Mouse (Mus musculus): Measurements from ENCODE around the gene Snrpa. TPM values are rescaled to one million over a fixed set of nuclear protein-coding genes. Genes with fewer than 3 reads are reported as not detected.

Gene Snrpa
- polyA plus RNA-seq, 1 experiment, result 210 TPM

- Histone ChIP-seq H3K27me3 (ENCODE audit: control insufficient read depth, insufficient read depth, insufficient read length) (no peaks in the 10 kb centered on the region), H3K4me3 (ENCODE audit: insufficient read depth, poor library complexity, severe bottlenecking) (no peak overlapping the region), H3K79me3 (ENCODE audit: low read depth) (peaks cover 22% of the 10 kb centered on the region), H3ac (ENCODE audit: control insufficient read depth, insufficient read length, low read depth) (no peak overlapping the region), H3K36me3 (ENCODE audit: control insufficient read depth, insufficient read depth) (peaks cover 18% of the 10 kb centered on the region), H3K79me2 (ENCODE audit: control insufficient read depth, insufficient read depth) (peaks cover 26% of the 10 kb centered on the region)
- TF ChIP-seq MAX (IDR thresholded peaks at IDR 0.05), result no peak
- TF ChIP-seq CTCF (IDR thresholded peaks at IDR 0.05; ENCODE audit: control insufficient read depth, insufficient read depth, insufficient read length), result no peak
- no peak for TF ChIP-seq CEBPB (IDR thresholded peaks at IDR 0.05; ENCODE audit: low read depth)
- TF ChIP-seq FOSL1 (IDR thresholded peaks at IDR 0.05; ENCODE audit: insufficient read depth, low read length, poor library complexity, severe bottlenecking), result no peak
Measured at GRCm38 (mm10) chr7:27198355-27198754, 2.3 kb upstream of the Snrpa start.

GRCm38 (mm10) chr7:27197634-27198033 is 1.6 kb upstream of the Snrpa start:
- peaks cover 28% of the 10 kb centered on the region for H3K79me3 ChIP-seq (ENCODE audit: low read depth)
- TF ChIP-seq MAX (IDR thresholded peaks at IDR 0.05) (no peak), MYOD1 (IDR thresholded peaks at IDR 0.05; ENCODE audit: control insufficient read depth, insufficient read length, low read depth) (no peak)
- no peak overlapping the region for H3K4me3 ChIP-seq (ENCODE audit: insufficient read depth, poor library complexity, severe bottlenecking)
- H3K36me3 ChIP-seq (ENCODE audit: control insufficient read depth, insufficient read depth), result peaks cover 18% of the 10 kb centered on the region
- H3ac ChIP-seq (ENCODE audit: control insufficient read depth, insufficient read length, low read depth), result no peak overlapping the region
- no peaks in the 10 kb centered on the region for H3K27me3 ChIP-seq (ENCODE audit: control insufficient read depth, insufficient read depth, insufficient read length)
- H3K79me2 ChIP-seq (ENCODE audit: control insufficient read depth, insufficient read depth), result peaks cover 33% of the 10 kb centered on the region

GRCm38 (mm10) chr7:27197136-27197535 is 1.1 kb upstream of the Snrpa start:
- Histone ChIP-seq H3K79me3 (ENCODE audit: low read depth) (peaks cover 33% of the 10 kb centered on the region), H3K79me2 (ENCODE audit: control insufficient read depth, insufficient read depth) (peaks cover 38% of the 10 kb centered on the region), H3K27me3 (ENCODE audit: control insufficient read depth, insufficient read depth, insufficient read length) (no peaks in the 10 kb centered on the region), H3ac (ENCODE audit: control insufficient read depth, insufficient read length, low read depth) (no peak overlapping the region), H3K4me3 (ENCODE audit: insufficient read depth, poor library complexity, severe bottlenecking) (no peak overlapping the region), H3K36me3 (ENCODE audit: control insufficient read depth, insufficient read depth) (peaks cover 23% of the 10 kb centered on the region)
- TF ChIP-seq MYOD1 (IDR thresholded peaks at IDR 0.05; ENCODE audit: control insufficient read depth, insufficient read length, low read depth) (no peak), USF1 (IDR thresholded peaks at IDR 0.05; ENCODE audit: low read depth) (no peak), CTCF (IDR thresholded peaks at IDR 0.05; ENCODE audit: control insufficient read depth, insufficient read depth, insufficient read length) (no peak), FOSL1 (IDR thresholded peaks at IDR 0.05; ENCODE audit: insufficient read depth, low read length, poor library complexity, severe bottlenecking) (no peak), MAX (IDR thresholded peaks at IDR 0.05) (no peak), CEBPB (IDR thresholded peaks at IDR 0.05; ENCODE audit: low read depth) (no peak), MYOG (IDR thresholded peaks at IDR 0.05; ENCODE audit: control insufficient read depth, extremely low read depth, insufficient read length) (no peak)

- Histone ChIP-seq H3K27me3 (ENCODE audit: control insufficient read depth, insufficient read depth, insufficient read length) (no peaks in the 10 kb centered on the region), H3ac (ENCODE audit: control insufficient read depth, insufficient read length, low read depth) (no peak overlapping the region), H3K36me3 (ENCODE audit: control insufficient read depth, insufficient read depth) (peaks cover 49% of the 10 kb centered on the region), H3K79me3 (ENCODE audit: low read depth) (peaks cover 53% of the 10 kb centered on the region), H3K4me3 (ENCODE audit: insufficient read depth, poor library complexity, severe bottlenecking) (no peak overlapping the region), H3K79me2 (ENCODE audit: control insufficient read depth, insufficient read depth) (peaks cover 66% of the 10 kb centered on the region)
- TF ChIP-seq CTCF (IDR thresholded peaks at IDR 0.05; ENCODE audit: control insufficient read depth, insufficient read depth, insufficient read length) (no peak), MYOG (IDR thresholded peaks at IDR 0.05; ENCODE audit: control insufficient read depth, extremely low read depth, insufficient read length) (no peak)
Measured at GRCm38 (mm10) chr7:27193731-27194130, 2.3 kb downstream of the Snrpa start.

- no peak overlapping the region for H3K4me3 ChIP-seq (ENCODE audit: insufficient read depth, poor library complexity, severe bottlenecking)
- H3K36me3 ChIP-seq (ENCODE audit: control insufficient read depth, insufficient read depth), result peaks cover 61% of the 10 kb centered on the region
- no peak overlapping the region for H3ac ChIP-seq (ENCODE audit: control insufficient read depth, insufficient read length, low read depth)
- no peaks in the 10 kb centered on the region for H3K27me3 ChIP-seq (ENCODE audit: control insufficient read depth, insufficient read depth, insufficient read length)
- peaks cover 53% of the 10 kb centered on the region for H3K79me3 ChIP-seq (ENCODE audit: low read depth)
- TF ChIP-seq FOSL1 (IDR thresholded peaks at IDR 0.05; ENCODE audit: insufficient read depth, low read length, poor library complexity, severe bottlenecking) (no peak), CEBPB (IDR thresholded peaks at IDR 0.05; ENCODE audit: low read depth) (no peak), MAX (IDR thresholded peaks at IDR 0.05) (no peak), USF1 (IDR thresholded peaks at IDR 0.05; ENCODE audit: low read depth) (no peak), MYOG (IDR thresholded peaks at IDR 0.05; ENCODE audit: control insufficient read depth, extremely low read depth, insufficient read length) (no peak), MYOD1 (IDR thresholded peaks at IDR 0.05; ENCODE audit: control insufficient read depth, insufficient read length, low read depth) (no peak), CTCF (IDR thresholded peaks at IDR 0.05; ENCODE audit: control insufficient read depth, insufficient read depth, insufficient read length) (no peak)
- peaks cover 66% of the 10 kb centered on the region for H3K79me2 ChIP-seq (ENCODE audit: control insufficient read depth, insufficient read depth)
Measured at GRCm38 (mm10) chr7:27192434-27192833, 3.6 kb downstream of the Snrpa start.

GRCm38 (mm10) chr7:27189271-27189931 is 6.7 kb downstream of the Snrpa start:
- Histone ChIP-seq H3K79me2 (ENCODE audit: control insufficient read depth, insufficient read depth) (peaks cover 51% of the 10 kb centered on the region), H3K4me3 (ENCODE audit: insufficient read depth, poor library complexity, severe bottlenecking) (no peak overlapping the region), H3ac (ENCODE audit: control insufficient read depth, insufficient read length, low read depth) (no peak overlapping the region), H3K36me3 (ENCODE audit: control insufficient read depth, insufficient read depth) (peaks cover 85% of the 10 kb centered on the region), H3K27me3 (ENCODE audit: control insufficient read depth, insufficient read depth, insufficient read length) (no peaks in the 10 kb centered on the region), H3K79me3 (ENCODE audit: low read depth) (peaks cover 42% of the 10 kb centered on the region)
- no peak for TF ChIP-seq CEBPB (IDR thresholded peaks at IDR 0.05; ENCODE audit: low read depth)
- no peak for TF ChIP-seq USF1 (IDR thresholded peaks at IDR 0.05; ENCODE audit: low read depth)
- TF ChIP-seq CTCF (IDR thresholded peaks at IDR 0.05; ENCODE audit: control insufficient read depth, insufficient read depth, insufficient read length), result no peak
- TF ChIP-seq MAX (IDR thresholded peaks at IDR 0.05), result no peak
- no peak for TF ChIP-seq MYOG (IDR thresholded peaks at IDR 0.05; ENCODE audit: control insufficient read depth, extremely low read depth, insufficient read length)
